Mouse (Mus musculus): ENCODE data around the gene C1qa.

GRCm38 (mm10) chr4:136848565-136848964 is 50.0 kb downstream of the C1qa start:
- TF ChIP-seq CTCF (IDR thresholded peaks at IDR 0.05; ENCODE audit: borderline replicate concordance, control insufficient read depth, extremely low read depth, insufficient read depth, low read length, poor library complexity) (no peak), POLR2A (IDR thresholded peaks at IDR 0.05; ENCODE audit: control insufficient read depth, extremely low read depth, insufficient read depth, low read length, poor library complexity) (no peak)
